17 mouse cellular contexts compared by ENCODE assay signal in genomic region chr16:34260971-34261924, GRCm38 (mm10).
A peak's percentile ranks its signal among the peaks of the same experiment; 100 is the strongest.
DNase-seq lines count a peak whose midpoint lies in the region; ATAC-seq and TF ChIP-seq lines count a peak whose summit lies in the region.
"Had no signal": no experiment of that assay in that cellular context is flagged by ENCODE, and none has a peak within 500 bp of the region (broad histone marks: within the 10 kb centered on the region; RNA-seq: fewer than 3 reads in every experiment).

No protein-coding gene starts in this region.

- no peak overlapping the region for H3K4me3 ChIP-seq in forebrain, embryonic 12.5 days (replicated peaks)
- no peak overlapping the region for H3K4me3 ChIP-seq in forebrain, embryonic 16.5 days (replicated peaks; ENCODE audit: low read length)
- peak overlapping the region; percentile 46 for H3K4me3 ChIP-seq in heart, postnatal 0 days (ENCODE audit: low read depth, low read length)
- no peak overlapping the region for H3K4me3 ChIP-seq in heart, adult 2 months
- H3K4me3 ChIP-seq in cortical plate, adult 2 months (ENCODE audit: insufficient read depth, low read length) = peak overlapping the region; percentile 69
- H3K4me3 ChIP-seq in midbrain, embryonic 16.5 days (ENCODE audit: low read depth, low read length) = no peak overlapping the region
- H3K4me3 ChIP-seq: intestine, embryonic 15.5 days; kidney, embryonic 15.5 days had no signal

- TF ChIP-seq EP300 in heart, postnatal 0 days (IDR thresholded peaks at IDR 0.05; ENCODE audit: low read depth) = no peak
- TF ChIP-seq EP300 in heart, adult 2 months (IDR thresholded peaks at IDR 0.05; ENCODE audit: insufficient read depth, low read depth, low read length) = no peak

- DNase-seq in heart, postnatal 0 days (ENCODE audit: low spot score) = no peak
- no peak for DNase-seq in heart, adult 2 months
- no peak for DNase-seq in adrenal gland, postnatal 4 days (ENCODE audit: low spot score in 2 of 2)
- no peak for DNase-seq in left cerebral cortex, postnatal 4 days
- DNase-seq: adrenal gland, postnatal 10 days; cerebellum, adult 8-10 months; embryo, embryonic 11 days; gastrocnemius, postnatal 36 days; liver, postnatal 0 days; right cerebral cortex, postnatal 25 days; thymus, postnatal 4 days had no signal

- peak overlapping the region; percentile 43; the same call in 1 of the 2 replicates for H3K27ac ChIP-seq in forebrain, embryonic 12.5 days
- H3K27ac ChIP-seq in forebrain, embryonic 16.5 days (ENCODE audit: low read length) = no peak overlapping the region
- no peak overlapping the region; the same call in 1 of the 2 replicates for H3K27ac ChIP-seq in heart, postnatal 0 days (ENCODE audit: low read depth)
- no peak overlapping the region for H3K27ac ChIP-seq in heart, adult 2 months
- H3K27ac ChIP-seq in cortical plate, adult 2 months (ENCODE audit: insufficient read depth, low read length) = peak overlapping the region; percentile 87
- peak overlapping the region; percentile 24 for H3K27ac ChIP-seq in midbrain, embryonic 16.5 days (ENCODE audit: low read length)
- H3K27ac ChIP-seq: intestine, embryonic 15.5 days; kidney, embryonic 15.5 days had no signal

- no peaks in the 10 kb centered on the region for H3K27me3 ChIP-seq in forebrain, embryonic 12.5 days
- H3K27me3 ChIP-seq in forebrain, embryonic 16.5 days (replicated peaks; ENCODE audit: control insufficient read depth, insufficient read depth, low read length) = no peaks in the 10 kb centered on the region
- H3K27me3 ChIP-seq in heart, postnatal 0 days (ENCODE audit: control insufficient read depth, insufficient read depth, low read length) = no peaks in the 10 kb centered on the region
- H3K27me3 ChIP-seq in heart, adult 2 months (ENCODE audit: control insufficient read depth, insufficient read depth, low read length) = no peaks in the 10 kb centered on the region
- no peaks in the 10 kb centered on the region for H3K27me3 ChIP-seq in midbrain, embryonic 16.5 days (ENCODE audit: control insufficient read depth, insufficient read depth, low read depth, low read length)
- H3K27me3 ChIP-seq: intestine, embryonic 15.5 days; kidney, embryonic 15.5 days had no signal

- H3K36me3 ChIP-seq in forebrain, embryonic 12.5 days (replicated peaks) = peaks cover under 1% of the 10 kb centered on the region; the same call in 1 of the 2 replicates
- H3K36me3 ChIP-seq in forebrain, embryonic 16.5 days (ENCODE audit: control insufficient read depth, insufficient read depth) = no peaks in the 10 kb centered on the region
- H3K36me3 ChIP-seq in heart, postnatal 0 days (replicated peaks; ENCODE audit: control insufficient read depth, insufficient read depth, low read length) = no peaks in the 10 kb centered on the region
- H3K36me3 ChIP-seq in heart, adult 2 months (ENCODE audit: control insufficient read depth, insufficient read depth, low read length) = no peaks in the 10 kb centered on the region
- no peaks in the 10 kb centered on the region for H3K36me3 ChIP-seq in midbrain, embryonic 16.5 days (ENCODE audit: control insufficient read depth, insufficient read depth, low read length)
- H3K36me3 ChIP-seq: intestine, embryonic 15.5 days had no signal

- no peak for TF ChIP-seq POLR2A in heart, adult 2 months (IDR thresholded peaks at IDR 0.05; ENCODE audit: insufficient read depth, low read depth, low read length)
- no peak for TF ChIP-seq POLR2A in cortical plate, adult 2 months (IDR thresholded peaks at IDR 0.05; ENCODE audit: extremely low read depth, insufficient read depth, low read length)

- H3K4me1 ChIP-seq in forebrain, embryonic 12.5 days = peaks cover 29% of the 10 kb centered on the region
- peaks cover 20% of the 10 kb centered on the region for H3K4me1 ChIP-seq in forebrain, embryonic 16.5 days (replicated peaks; ENCODE audit: control insufficient read depth, insufficient read depth, low read length)
- H3K4me1 ChIP-seq in heart, postnatal 0 days (ENCODE audit: control insufficient read depth, insufficient read depth) = peaks cover 21% of the 10 kb centered on the region
- no peaks in the 10 kb centered on the region for H3K4me1 ChIP-seq in heart, adult 2 months (ENCODE audit: control insufficient read depth, insufficient read depth, low read length)
- H3K4me1 ChIP-seq in cortical plate, adult 2 months (ENCODE audit: control insufficient read depth, insufficient read depth, low read length) = peaks cover 9% of the 10 kb centered on the region
- peaks cover 16% of the 10 kb centered on the region for H3K4me1 ChIP-seq in midbrain, embryonic 16.5 days (ENCODE audit: control insufficient read depth, insufficient read depth, low read length)

- intact Hi-C loops in heart, adult 2 months (cut with DNase I) = no loop called here
- intact Hi-C loops in left cerebral cortex, postnatal 4 days (cut with DNase I) = no loop called here

- no peaks in the 10 kb centered on the region for H3K79me2 ChIP-seq in heart, adult 2 months (replicated peaks; ENCODE audit: control insufficient read depth, insufficient read depth, low read length)

- no peaks in the 10 kb centered on the region for H3K9me3 ChIP-seq in forebrain, embryonic 12.5 days
- H3K9me3 ChIP-seq in forebrain, embryonic 16.5 days (ENCODE audit: control insufficient read depth, low read length) = no peaks in the 10 kb centered on the region
- no peaks in the 10 kb centered on the region for H3K9me3 ChIP-seq in heart, postnatal 0 days (replicated peaks; ENCODE audit: control insufficient read depth, low read length)
- no peaks in the 10 kb centered on the region for H3K9me3 ChIP-seq in midbrain, embryonic 16.5 days (replicated peaks; ENCODE audit: control insufficient read depth, low read length, poor library complexity, severe bottlenecking)
- H3K9me3 ChIP-seq: intestine, embryonic 15.5 days; kidney, embryonic 15.5 days had no signal

- no peak overlapping the region for H3K4me2 ChIP-seq in forebrain, embryonic 12.5 days
- no peak overlapping the region for H3K4me2 ChIP-seq in forebrain, embryonic 16.5 days (ENCODE audit: low read length)
- H3K4me2 ChIP-seq in heart, postnatal 0 days (ENCODE audit: low read depth, low read length) = peak overlapping the region; percentile 66
- H3K4me2 ChIP-seq in midbrain, embryonic 16.5 days (ENCODE audit: low read length) = no peak overlapping the region
- H3K4me2 ChIP-seq: intestine, embryonic 15.5 days; kidney, embryonic 15.5 days had no signal

- ATAC-seq in forebrain, embryonic 12.5 days (ENCODE audit: low FRiP score) = 0 out of 2 replicates have a peak, but pooled peaks have one; percentile 14
- ATAC-seq in forebrain, embryonic 16.5 days = no peak
- no peak for ATAC-seq in heart, postnatal 0 days (ENCODE audit: insufficient read depth, low read depth)
- ATAC-seq in midbrain, embryonic 16.5 days = peak; percentile 60; the same call in 1 of the 2 replicates
- ATAC-seq: intestine, embryonic 15.5 days; liver, postnatal 0 days had no signal

- TF ChIP-seq CTCF in heart, postnatal 0 days (IDR thresholded peaks at IDR 0.05; ENCODE audit: low read depth) = no peak
- no peak for TF ChIP-seq CTCF in heart, adult 2 months (IDR thresholded peaks at IDR 0.05)
- TF ChIP-seq CTCF in cortical plate, adult 2 months (IDR thresholded peaks at IDR 0.05; ENCODE audit: extremely low read depth, insufficient read depth, low read length) = no peak

- no peak overlapping the region for H3K9ac ChIP-seq in forebrain, embryonic 12.5 days
- H3K9ac ChIP-seq in forebrain, embryonic 16.5 days (replicated peaks; ENCODE audit: low read depth, low read length) = no peak overlapping the region
- peak overlapping the region; percentile 56; the same call in 1 of the 2 replicates for H3K9ac ChIP-seq in heart, postnatal 0 days (replicated peaks; ENCODE audit: low read depth, low read length)
- no peak overlapping the region for H3K9ac ChIP-seq in heart, adult 2 months (ENCODE audit: low read depth, low read length)
- H3K9ac ChIP-seq in midbrain, embryonic 16.5 days (ENCODE audit: low read depth, low read length) = no peak overlapping the region
- H3K9ac ChIP-seq: intestine, embryonic 15.5 days; kidney, embryonic 15.5 days; liver, postnatal 0 days had no signal

- 26% methylated on average over 10 of the region's 10 CpGs for WGBS in forebrain, embryonic 12.5 days
- WGBS in forebrain, embryonic 16.5 days = 23% methylated on average over 10 of the region's 10 CpGs
- WGBS in heart, postnatal 0 days = 36% methylated on average over 10 of the region's 10 CpGs
- WGBS in heart, adult 2 months = 75% methylated on average over 10 of the region's 10 CpGs
- WGBS in midbrain, embryonic 16.5 days = 15% methylated on average over 10 of the region's 10 CpGs

Comparison
In these comparisons a context has a peak if more than half of its experiments do, and no peak if none do; other contexts are left out.
1. ATAC-seq: peak in forebrain, embryonic 12.5 days (single experiment) and midbrain, embryonic 16.5 days (single experiment); none in forebrain, embryonic 16.5 days (single experiment) and heart, postnatal 0 days (single experiment).
2. H3K27ac ChIP-seq: peak in forebrain, embryonic 12.5 days (single experiment), cortical plate, adult 2 months (single experiment) and midbrain, embryonic 16.5 days (single experiment); none in forebrain, embryonic 16.5 days (single experiment), heart, postnatal 0 days (single experiment) and heart, adult 2 months (single experiment).
3. H3K4me3 ChIP-seq: peak in heart, postnatal 0 days (single experiment) and cortical plate, adult 2 months (single experiment); none in forebrain, embryonic 12.5 days (single experiment), forebrain, embryonic 16.5 days (single experiment), heart, adult 2 months (single experiment) and midbrain, embryonic 16.5 days (single experiment).